Mouse (Mus musculus) cortical plate, adult 2 months (tissue): ENCODE measurements at regions not wholly inside any gene's neighbourhood (a gene's known extent, or its start where the extent isn't known, plus 50 kb on each side); places are given as distances from the start of the nearest gene placed in this dataset.

ENCODE experiments used
- H3K27ac ChIP-seq: fragments of 200-500 bp; 2 replicates; pipeline ENCODE4 v1.5.1; 2012; ENCODE audit warnings: low read length, control low read depth, inconsistent platforms; ENCODE audit not compliant: insufficient read depth
- H3K4me1 ChIP-seq: fragments of 200-500 bp; 2 replicates; pipeline ENCODE4 v1.6.1; 2011; ENCODE audit warnings: low read length; ENCODE audit not compliant: control insufficient read depth, insufficient read depth
- H3K4me3 ChIP-seq: fragments of 200-500 bp; 2 replicates; pipeline ENCODE4 v1.5.1; 2011; ENCODE audit warnings: mild to moderate bottlenecking, low read length, control low read depth; ENCODE audit not compliant: insufficient read depth
- CTCF ChIP-seq: fragments of 200-500 bp; IDR thresholded peaks from 2 replicates; pipeline ENCODE4 v1.5.1; 2011; ENCODE audit warnings: mild to moderate bottlenecking, control low read depth, low read length; ENCODE audit not compliant: insufficient read depth; ENCODE audit errors: extremely low read depth
- POLR2A ChIP-seq: fragments of 200-500 bp; IDR thresholded peaks from 2 replicates; pipeline ENCODE4 v1.6.1; 2011; ENCODE audit warnings: mild to moderate bottlenecking, low read length, control low read depth; ENCODE audit not compliant: insufficient read depth; ENCODE audit errors: extremely low read depth

- Histone ChIP-seq H3K4me3 (no peak overlapping the region), H3K4me1 (no peaks in the 10 kb centered on the region), H3K27ac (no peak overlapping the region)
- TF ChIP-seq CTCF, result no peak
- TF ChIP-seq POLR2A, result no peak
These were observed 84.6 kb downstream of the Kcnrg start for GRCm38 (mm10) chr14:61691785-61692372.

DNA sequence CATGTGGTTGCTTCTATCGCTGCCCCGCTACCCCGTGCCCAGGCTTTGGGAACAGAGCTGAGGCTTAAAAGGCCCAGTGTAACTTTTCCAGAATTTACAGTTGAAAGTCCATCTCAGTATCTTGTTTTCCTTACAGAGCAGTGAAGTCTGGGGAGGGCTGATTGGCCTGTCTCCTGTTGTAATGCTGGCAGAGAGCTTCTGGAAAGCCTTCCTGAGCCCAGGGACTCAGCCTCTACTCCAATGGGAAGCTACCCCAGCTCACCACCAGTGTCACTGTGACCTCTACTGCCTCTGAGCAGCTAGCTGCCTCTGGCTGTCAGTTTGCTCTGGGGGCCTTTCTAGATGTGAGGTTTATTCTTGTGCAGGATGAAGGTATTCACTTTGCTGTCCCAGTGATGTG is 87.5 kb downstream of the Kcnrg start:
- Histone ChIP-seq H3K4me1 (no peaks in the 10 kb centered on the region), H3K27ac (no peak overlapping the region), H3K4me3 (no peak overlapping the region)
- no peak for TF ChIP-seq CTCF
- no peak for TF ChIP-seq POLR2A

GRCm38 (mm10) chr14:61696290-61696842 is 89.1 kb downstream of the Kcnrg start:
- no peaks in the 10 kb centered on the region for H3K4me1 ChIP-seq
- no peak overlapping the region for H3K27ac ChIP-seq
- no peak overlapping the region for H3K4me3 ChIP-seq
- TF ChIP-seq CTCF (no peak), POLR2A (no peak)

GRCm38 (mm10) chr14:61696886-61697554 is 89.8 kb downstream of the Kcnrg start:
- H3K4me3 ChIP-seq, result no peak overlapping the region
- no peak overlapping the region for H3K27ac ChIP-seq
- no peaks in the 10 kb centered on the region for H3K4me1 ChIP-seq
- TF ChIP-seq CTCF (no peak), POLR2A (no peak)

- no peaks in the 10 kb centered on the region for H3K4me1 ChIP-seq
- H3K27ac ChIP-seq, result no peak overlapping the region
- no peak for TF ChIP-seq POLR2A
- TF ChIP-seq CTCF, result no peak
- H3K4me3 ChIP-seq, result no peak overlapping the region
These were observed 90.4 kb downstream of the Kcnrg start for GRCm38 (mm10) chr14:61697704-61698103.

GRCm38 (mm10) chr14:61698358-61699055 is 91.2 kb downstream of the Kcnrg start:
- H3K4me1 ChIP-seq, result no peaks in the 10 kb centered on the region
- no peak overlapping the region for H3K4me3 ChIP-seq
- TF ChIP-seq POLR2A, result no peak
- TF ChIP-seq CTCF, result no peak
- no peak overlapping the region for H3K27ac ChIP-seq

- Histone ChIP-seq H3K4me3 (no peak overlapping the region), H3K27ac (no peak overlapping the region), H3K4me1 (no peaks in the 10 kb centered on the region)
- TF ChIP-seq POLR2A (no peak), CTCF (no peak)
These were observed 92.4 kb downstream of the Kcnrg start for GRCm38 (mm10) chr14:61699638-61700037.

DNA sequence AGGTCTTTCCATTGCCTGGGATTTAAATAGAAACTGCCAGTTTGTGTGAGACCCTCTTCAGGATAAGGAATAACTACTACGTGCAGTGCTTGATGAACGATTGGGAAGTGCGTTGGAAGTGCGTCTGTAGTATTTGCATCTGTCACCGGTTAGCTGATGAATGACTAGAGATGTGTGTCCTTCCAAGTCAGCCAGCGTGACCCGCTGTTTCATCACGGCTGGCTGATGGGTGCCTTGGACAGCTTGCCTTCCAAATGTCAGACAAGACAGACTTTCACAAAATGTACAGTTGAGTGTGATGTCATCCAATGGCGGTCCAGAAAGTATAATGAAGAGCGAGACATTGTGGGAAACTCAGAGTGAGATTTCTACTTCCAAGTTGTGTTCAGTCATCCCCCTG is 93.9 kb downstream of the Kcnrg start:
- H3K4me3 ChIP-seq, result no peak overlapping the region
- TF ChIP-seq CTCF (no peak), POLR2A (no peak)
- H3K4me1 ChIP-seq, result no peaks in the 10 kb centered on the region
- H3K27ac ChIP-seq, result no peak overlapping the region

GRCm38 (mm10) chr14:61703916-61704315 is 96.7 kb downstream of the Kcnrg start:
- no peak overlapping the region for H3K27ac ChIP-seq
- H3K4me1 ChIP-seq, result no peaks in the 10 kb centered on the region
- no peak for TF ChIP-seq CTCF
- TF ChIP-seq POLR2A, result no peak
- no peak overlapping the region for H3K4me3 ChIP-seq
